Mouse (Mus musculus) heart, embryonic 14.5 days (tissue): ENCODE results near the gene Kcnn4. TPM values are rescaled to one million over a fixed set of nuclear protein-coding genes. Genes with fewer than 3 reads are reported as not detected.

ENCODE experiments used
- ATAC-seq: fragments of 200-750 bp; cut with Nextera tagmentation; 2 replicates; pipeline ENCODE4 v1.8.0; 2017; ENCODE audit warnings: low read depth, moderate TSS enrichment; ENCODE audit not compliant: insufficient number of reproducible peaks, insufficient read depth, low FRiP score
- H3K27ac ChIP-seq, 2 experiments: fragments of 200-500 bp in 1 of 2; fragments of 300-500 bp in 1 of 2; sonication (generic) in 1 of 2; replicated peaks in 1 of 2; 2 replicates each; pipeline ENCODE4 v1.5.1; 2012 to 2014; ENCODE audit warnings: low read depth in 2 of 2, low read length in 2 of 2, control low read depth in 1 of 2, mild to moderate bottlenecking in 1 of 2, mixed read lengths in 1 of 2; ENCODE audit not compliant: control insufficient read depth in 1 of 2, insufficient read depth in 1 of 2
- H3K27me3 ChIP-seq: fragments of 300-500 bp; sonication (generic); 2 replicates; pipeline ENCODE4 v1.6.1; 2014; ENCODE audit warnings: mild to moderate bottlenecking, low read length, control low read depth; ENCODE audit not compliant: control insufficient read depth, insufficient read depth
- H3K36me3 ChIP-seq: fragments of 300-500 bp; sonication (generic); 2 replicates; pipeline ENCODE4 v1.6.1; 2014; ENCODE audit warnings: mild to moderate bottlenecking, control low read depth, low read length, mixed read lengths; ENCODE audit not compliant: control insufficient read depth, insufficient read depth
- H3K4me1 ChIP-seq, 2 experiments: fragments of 200-500 bp in 1 of 2; fragments of 300-500 bp in 1 of 2; sonication (generic) in 1 of 2; 2 replicates each; pipeline ENCODE4 v1.6.1; 2012 to 2014; ENCODE audit warnings: low read length in 2 of 2, control low read depth in 1 of 2, mixed read lengths in 1 of 2; ENCODE audit not compliant: control insufficient read depth in 2 of 2, insufficient read depth in 2 of 2
- H3K4me2 ChIP-seq: fragments of 300-500 bp; sonication (generic); 2 replicates; pipeline ENCODE4 v1.6.1; 2014; ENCODE audit warnings: mild to moderate bottlenecking, low read length
- H3K4me3 ChIP-seq, 2 experiments: fragments of 200-500 bp in 1 of 2; fragments of 300-500 bp in 1 of 2; sonication (generic) in 1 of 2; 2 replicates each; pipeline ENCODE4 v1.5.1; 2012 to 2014; ENCODE audit warnings: low read length in 2 of 2, mild to moderate bottlenecking in 2 of 2, control low read depth in 1 of 2, low read depth in 1 of 2, moderate library complexity in 1 of 2; ENCODE audit not compliant: control insufficient read depth in 1 of 2, insufficient read depth in 1 of 2
- H3K9ac ChIP-seq: fragments of 300-500 bp; sonication (generic); 2 replicates; pipeline ENCODE4 v1.6.1; 2014; ENCODE audit warnings: mild to moderate bottlenecking, low read length
- H3K9me3 ChIP-seq: fragments of 300-500 bp; sonication (generic); 2 replicates; pipeline ENCODE4 v1.6.1; 2016; ENCODE audit warnings: low read length, control low read depth; ENCODE audit not compliant: control insufficient read depth
- WGBS: fragments of 180-500 bp; shearing (Covaris S2); extraction: QIAGEN DNeasy Blood & Tissue Kit; methylation state at CpG from one replicate; pipeline ENCODE4 v1.1.7; 2014; 5-methylcytosine and 5-hydroxymethylcytosine counted together
- polyA plus RNA-seq: library from polyadenylated mRNA; unstranded; fragments of >200 nt; fragmentation: Nextera tagmentation; extraction: Ambion mirVana; gene quantifications from 2 replicates; pipeline ENCODE4 v1.2.1, GENCODE M21; 2014

Gene Kcnn4
- polyA plus RNA-seq, 1 experiment from 2014 or later: 1.4 TPM

DNA sequence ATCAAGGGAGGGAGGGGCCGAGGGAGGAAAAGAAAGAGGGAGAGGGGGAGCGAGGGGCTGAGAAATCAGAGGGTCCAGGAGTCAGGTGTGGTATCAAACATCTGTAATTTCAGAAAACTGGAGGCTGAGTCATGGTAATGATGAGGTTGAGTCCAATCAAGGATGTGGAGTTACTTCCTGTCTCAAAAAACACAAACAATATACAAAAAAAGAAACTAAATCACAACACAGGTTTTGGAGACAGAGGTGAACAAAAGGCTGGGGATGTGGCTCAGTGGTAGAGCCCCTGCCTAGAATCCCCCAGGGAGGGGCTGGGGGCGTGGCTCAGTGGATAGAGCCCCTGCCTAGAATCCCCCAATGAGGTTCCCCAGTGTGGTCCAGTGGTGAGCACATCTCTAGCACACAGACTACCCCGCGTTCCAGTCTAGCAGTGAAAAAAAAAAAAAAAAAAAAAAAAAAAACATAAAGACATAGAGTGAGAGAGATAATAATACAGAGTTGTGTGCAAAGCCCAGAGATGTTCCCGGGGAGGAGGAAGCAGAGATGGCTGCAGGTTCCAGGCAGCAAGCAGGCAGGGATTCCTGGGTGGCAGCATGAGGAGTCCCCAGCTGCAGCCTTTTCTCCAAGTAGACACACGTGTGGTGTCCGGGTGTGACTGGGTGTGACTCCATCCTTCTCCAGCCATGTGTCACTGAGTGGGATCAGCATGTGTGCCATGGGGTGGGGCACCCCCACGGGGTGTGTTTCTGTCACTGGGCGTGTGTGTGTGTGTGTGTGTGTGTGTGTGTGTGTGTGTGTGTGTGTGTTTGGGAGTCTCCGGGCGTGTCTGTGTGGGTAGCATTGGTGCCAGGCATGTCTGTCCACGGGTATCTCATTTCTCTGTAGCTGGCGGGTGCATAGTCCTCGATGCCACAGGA is 3.1 kb upstream of the Kcnn4 start:
- ATAC-seq: no peak
- Histone ChIP-seq H3K27me3 (no peaks in the 10 kb centered on the region), H3K9ac (no peak overlapping the region), H3K4me1 (no peaks in the 10 kb centered on the region; a peak in 1 of 4 replicates), H3K36me3 (no peaks in the 10 kb centered on the region), H3K27ac (no peak overlapping the region), H3K9me3 (no peaks in the 10 kb centered on the region), H3K4me3 (no peak overlapping the region), H3K4me2 (no peak overlapping the region)
- WGBS: 75% methylated on average over 15 of the region's 15 CpGs

GRCm38 (mm10) chr7:24368226-24368625 is 1.8 kb upstream of the Kcnn4 start:
- no peak overlapping the region for H3K4me2 ChIP-seq
- no peak overlapping the region for H3K4me3 ChIP-seq
- H3K9ac ChIP-seq: no peak overlapping the region
- no peaks in the 10 kb centered on the region for H3K9me3 ChIP-seq
- WGBS: 56% methylated on average over 4 of the region's 4 CpGs
- no peaks in the 10 kb centered on the region for H3K27me3 ChIP-seq
- H3K27ac ChIP-seq: no peak overlapping the region
- H3K4me1 ChIP-seq: peaks cover 0 to 3% of the 10 kb centered on the region in 2 experiments; a peak in 1 of 4 replicates
- ATAC-seq: no peak
- H3K36me3 ChIP-seq: no peaks in the 10 kb centered on the region

DNA sequence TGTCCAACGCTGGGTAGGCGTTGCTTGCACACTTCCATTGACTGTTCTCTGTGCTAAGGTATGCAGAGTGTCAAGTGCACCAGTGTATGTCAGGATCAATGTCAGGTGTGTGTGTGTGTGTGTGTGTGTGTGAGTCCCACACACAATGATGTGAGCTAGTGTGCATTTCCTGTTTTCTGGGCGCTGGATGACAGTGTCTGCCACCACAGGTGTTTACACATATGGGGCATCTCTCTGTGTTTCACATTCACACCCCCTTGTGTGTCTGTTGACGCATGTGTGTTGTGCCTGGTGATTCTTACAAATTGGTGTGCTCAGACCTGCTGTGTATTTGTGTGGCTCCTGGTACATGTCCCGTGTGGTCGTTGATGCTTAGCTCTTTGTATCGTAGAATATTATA is 1.1 kb upstream of the Kcnn4 start:
- H3K27ac ChIP-seq: no peak overlapping the region
- 84% methylated on average over 7 of the region's 7 CpGs for WGBS
- H3K27me3 ChIP-seq: no peaks in the 10 kb centered on the region
- peaks cover 0 to 5% of the 10 kb centered on the region in 2 experiments; a peak in 1 of 4 replicates for H3K4me1 ChIP-seq
- H3K36me3 ChIP-seq: no peaks in the 10 kb centered on the region
- H3K9ac ChIP-seq: no peak overlapping the region
- H3K4me3 ChIP-seq: no peak overlapping the region
- H3K4me2 ChIP-seq: no peak overlapping the region
- ATAC-seq: no peak
- no peaks in the 10 kb centered on the region for H3K9me3 ChIP-seq

DNA sequence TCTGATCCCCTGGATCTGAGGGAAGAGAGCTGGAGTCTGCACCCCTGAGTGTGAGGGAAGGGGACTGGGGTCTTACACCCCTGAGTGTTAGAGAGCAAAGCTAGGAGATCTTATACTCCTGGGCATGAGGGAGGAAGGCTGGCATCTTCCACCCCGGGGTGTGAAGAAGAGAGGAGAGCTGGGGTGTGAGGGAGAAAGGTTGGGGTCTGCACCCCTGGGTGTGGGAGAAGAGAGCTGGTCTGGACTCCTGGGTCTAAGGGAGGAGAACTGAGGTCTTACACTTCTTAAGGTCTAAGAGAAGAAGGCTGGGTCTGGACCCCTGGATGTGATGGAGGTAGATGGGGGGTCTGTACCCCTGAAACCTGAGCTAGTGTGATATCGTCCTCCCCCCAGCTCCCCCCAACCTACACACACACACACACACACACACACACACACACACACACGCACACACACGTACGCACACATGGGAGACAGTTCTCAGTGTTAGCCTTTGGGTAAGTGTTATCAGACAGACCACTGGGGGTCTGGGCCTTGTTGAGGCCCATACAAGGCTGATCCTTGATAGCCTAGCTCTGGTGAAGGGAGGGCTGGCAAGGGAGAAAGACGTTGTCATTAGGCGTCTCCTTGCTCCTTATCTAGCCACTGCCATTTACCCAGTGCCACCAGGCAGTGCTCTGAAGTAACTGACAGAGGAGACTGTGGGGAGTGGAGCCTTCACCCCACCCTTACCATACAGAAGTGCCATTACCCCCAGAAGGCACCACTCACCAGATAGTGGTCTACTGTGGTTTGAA is 1.1 kb downstream of the Kcnn4 start:
- Histone ChIP-seq H3K9me3 (no peaks in the 10 kb centered on the region), H3K36me3 (no peaks in the 10 kb centered on the region), H3K27ac (no peak overlapping the region), H3K9ac (no peak overlapping the region; the same call in 1 of the 2 replicates), H3K27me3 (no peaks in the 10 kb centered on the region), H3K4me1 (peaks cover 0 to 5% of the 10 kb centered on the region in 2 experiments; a peak in 1 of 4 replicates), H3K4me3 (no peak overlapping the region), H3K4me2 (peak overlapping the region; percentile 13; the same call in 1 of the 2 replicates)
- ATAC-seq: no peak
- WGBS: 57% methylated on average over 7 of the region's 7 CpGs

- Histone ChIP-seq H3K27me3 (no peaks in the 10 kb centered on the region), H3K4me3 (no peak overlapping the region), H3K9me3 (no peaks in the 10 kb centered on the region), H3K27ac (no peak overlapping the region), H3K36me3 (no peaks in the 10 kb centered on the region), H3K9ac (no peak overlapping the region), H3K4me1 (peaks cover 0 to 5% of the 10 kb centered on the region in 2 experiments; a peak in 2 of 4 replicates), H3K4me2 (no peak overlapping the region)
- no peak for ATAC-seq
- WGBS: 56% methylated on average over 3 of the region's 3 CpGs
These were observed 1.7 kb downstream of the Kcnn4 start for GRCm38 (mm10) chr7:24371809-24372145.

GRCm38 (mm10) chr7:24372300-24372699 is 2.2 kb downstream of the Kcnn4 start:
- no peak overlapping the region for H3K4me3 ChIP-seq
- 52% methylated on average over 6 of the region's 11 CpGs for WGBS
- H3K4me1 ChIP-seq: peaks cover 5 to 8% of the 10 kb centered on the region in 2 experiments; a peak in 3 of 4 replicates
- H3K9ac ChIP-seq: no peak overlapping the region
- 0 out of 2 replicates have a peak, but pooled peaks cover 2% of the 10 kb centered on the region for H3K27me3 ChIP-seq
- no peak overlapping the region for H3K27ac ChIP-seq
- no peak; the same call in 1 of the 2 replicates for ATAC-seq
- no peaks in the 10 kb centered on the region for H3K9me3 ChIP-seq
- no peak overlapping the region for H3K4me2 ChIP-seq
- no peaks in the 10 kb centered on the region for H3K36me3 ChIP-seq

DNA sequence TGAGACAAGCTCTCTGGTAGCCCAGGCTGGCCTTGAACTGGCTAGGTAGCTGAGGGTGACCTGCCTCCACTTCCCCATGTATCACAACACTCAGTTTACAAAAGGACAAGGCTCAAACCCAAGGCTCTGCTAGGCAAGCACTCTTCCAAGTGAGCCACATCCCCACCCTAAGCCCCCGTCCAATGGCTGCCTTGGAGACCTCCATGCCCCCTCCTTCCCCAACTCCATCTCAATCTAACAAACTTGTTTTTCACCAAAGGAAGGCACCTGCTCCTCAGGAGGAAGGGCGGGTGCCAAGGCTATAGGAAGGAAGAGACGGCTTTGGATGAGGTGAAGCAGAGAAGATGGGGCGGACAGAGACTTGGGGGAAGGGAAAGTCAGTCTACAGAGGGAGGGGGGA is 2.7 kb downstream of the Kcnn4 start:
- no peak overlapping the region for H3K27ac ChIP-seq
- H3K4me2 ChIP-seq: no peak overlapping the region
- WGBS: 49% methylated on average over 4 of the region's 4 CpGs
- no peak overlapping the region for H3K9ac ChIP-seq
- no peaks in the 10 kb centered on the region for H3K9me3 ChIP-seq
- no peak for ATAC-seq
- no peaks in the 10 kb centered on the region for H3K36me3 ChIP-seq
- 0 out of 2 replicates have a peak, but pooled peaks cover 5% of the 10 kb centered on the region for H3K27me3 ChIP-seq
- H3K4me3 ChIP-seq: no peak overlapping the region
- H3K4me1 ChIP-seq: peaks cover 7 to 11% of the 10 kb centered on the region in 2 experiments; a peak in 3 of 4 replicates
